Mouse (Mus musculus) liver, adult 2 months (tissue): ENCODE results near the gene Pdxdc1. TPM values are rescaled to one million over a fixed set of nuclear protein-coding genes. Genes with fewer than 3 reads are reported as not detected.

Experiments used
- DNase-seq: peaks from one replicate; pipeline ENCODE4 v3.0.0-alpha.2; 2011; ENCODE audit warnings: low read depth, low spot score; ENCODE audit errors: extremely low read depth
- H3K27ac ChIP-seq: fragments of 200-500 bp; replicated peaks from 2 replicates; pipeline ENCODE4 v1.5.1; 2012; ENCODE audit warnings: low read depth, mild to moderate bottlenecking, control low read depth, inconsistent platforms, low read length; ENCODE audit not compliant: insufficient read depth
- H3K27me3 ChIP-seq: fragments of 200-500 bp; 2 replicates; pipeline ENCODE4 v1.6.1; 2012; ENCODE audit warnings: mild to moderate bottlenecking, moderate library complexity, low read length, inconsistent platforms; ENCODE audit not compliant: control insufficient read depth, insufficient read depth
- H3K36me3 ChIP-seq: fragments of 200-500 bp; 2 replicates; pipeline ENCODE4 v1.6.1; 2012; ENCODE audit warnings: low read length, inconsistent platforms; ENCODE audit not compliant: control insufficient read depth, insufficient read depth
- H3K4me1 ChIP-seq: fragments of 200-500 bp; 2 replicates; pipeline ENCODE4 v1.6.1; 2011; ENCODE audit warnings: low read length; ENCODE audit not compliant: control insufficient read depth, insufficient read depth
- H3K4me3 ChIP-seq: fragments of 200-500 bp; 2 replicates; pipeline ENCODE4 v1.5.1; 2011; ENCODE audit warnings: low read depth, mild to moderate bottlenecking, control low read depth, low read length, moderate library complexity; ENCODE audit not compliant: insufficient read depth
- H3K79me2 ChIP-seq: fragments of 200-500 bp; 2 replicates; pipeline ENCODE4 v1.6.1; 2012; ENCODE audit warnings: inconsistent platforms, mild to moderate bottlenecking, low read length, moderate library complexity; ENCODE audit not compliant: control insufficient read depth, insufficient read depth
- H3K9ac ChIP-seq: fragments of 200-500 bp; 2 replicates; pipeline ENCODE4 v1.6.1; 2012; ENCODE audit warnings: low read depth, mild to moderate bottlenecking, control low read depth, inconsistent platforms, low read length
- CTCF ChIP-seq: fragments of 200-500 bp; IDR thresholded peaks from 2 replicates; pipeline ENCODE4 v1.5.1; 2011; ENCODE audit warnings: low read depth, low read length, control low read depth
- POLR2A ChIP-seq: fragments of 200-500 bp; IDR thresholded peaks from 2 replicates; pipeline ENCODE4 v1.6.1; 2011; ENCODE audit warnings: low read length, control low read depth; ENCODE audit not compliant: insufficient read depth; ENCODE audit errors: extremely low read depth
- WGBS: fragments of 180-500 bp; shearing (Covaris S2); methylation state at CpG from one replicate; pipeline ENCODE4 v1.1.7; 2018; 5-methylcytosine and 5-hydroxymethylcytosine counted together
- polyA plus RNA-seq: library from polyadenylated mRNA; depleted of rRNA; stranded (reverse); fragments of >200 nt; gene quantifications from 2 replicates; pipeline ENCODE4 v1.2.3, GENCODE M21; 2012
- total RNA-seq: library from RNA; depleted of rRNA; stranded (reverse); fragments of >200 nt; gene quantifications from 2 replicates; pipeline ENCODE4 v1.2.3, GENCODE M21; 2014

Pdxdc1 gene
- total and polyA plus RNA-seq, 2 experiments = 45.5 to 112 TPM

DNA sequence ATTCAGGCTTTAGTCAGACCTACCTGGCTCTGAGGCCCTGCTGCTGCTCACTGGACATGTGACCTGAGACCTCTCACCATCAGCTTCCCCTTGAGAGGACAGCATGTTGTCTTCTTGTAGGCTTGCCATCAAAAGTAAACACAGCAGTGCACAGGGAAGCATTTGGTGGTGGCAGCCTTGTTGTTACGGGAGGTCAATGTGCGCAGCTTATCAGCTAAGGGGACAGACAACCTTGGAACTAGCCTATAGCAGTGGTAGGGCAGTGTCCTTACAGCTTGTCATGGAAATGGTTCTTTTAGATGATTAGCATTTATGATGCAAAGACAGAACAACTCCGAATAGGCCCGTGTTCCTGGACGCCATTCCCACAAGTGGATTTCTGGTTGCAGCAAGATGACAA, 68.5 kb downstream of the Pdxdc1 start:
- no peak for DNase-seq
- no peak overlapping the region for H3K4me3 ChIP-seq
- 88% methylated on average over 5 of the region's 5 CpGs for WGBS
- H3K4me1 ChIP-seq = peaks cover 4% of the 10 kb centered on the region; the same call in 1 of the 2 replicates
- H3K79me2 ChIP-seq = no peaks in the 10 kb centered on the region
- peaks cover 59% of the 10 kb centered on the region for H3K36me3 ChIP-seq
- H3K9ac ChIP-seq = no peak overlapping the region
- H3K27me3 ChIP-seq = no peaks in the 10 kb centered on the region
- TF ChIP-seq POLR2A = no peak
- no peak for TF ChIP-seq CTCF
- no peak overlapping the region for H3K27ac ChIP-seq

DNA sequence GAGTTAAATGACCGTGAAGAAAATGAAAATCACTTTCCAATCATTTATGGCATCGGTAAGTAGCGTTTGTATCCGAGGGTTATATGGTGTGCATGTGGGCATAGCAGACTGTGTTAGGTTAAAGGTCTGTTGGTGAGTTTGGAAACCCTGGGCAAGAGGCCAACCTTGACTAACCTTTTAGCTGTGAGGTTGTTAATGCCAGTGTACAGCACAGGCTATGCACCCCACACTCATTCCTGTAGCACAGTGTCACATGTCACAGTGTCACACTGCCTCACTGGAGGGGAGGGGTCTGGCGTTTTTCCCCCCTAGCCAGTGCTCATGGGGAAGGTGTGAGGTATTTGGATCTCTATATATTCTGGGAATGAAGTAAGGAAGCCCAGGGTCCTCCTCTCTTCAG, 71.3 kb downstream of the Pdxdc1 start:
- Histone ChIP-seq H3K4me3 (no peak overlapping the region), H3K27me3 (no peaks in the 10 kb centered on the region), H3K4me1 (peaks cover 4% of the 10 kb centered on the region; the same call in 1 of the 2 replicates), H3K36me3 (peaks cover 41% of the 10 kb centered on the region), H3K79me2 (no peaks in the 10 kb centered on the region), H3K9ac (no peak overlapping the region), H3K27ac (no peak overlapping the region)
- WGBS = 25% methylated on average over 5 of the region's 5 CpGs
- DNase-seq = peak; percentile 88
- no peak for TF ChIP-seq POLR2A

DNA sequence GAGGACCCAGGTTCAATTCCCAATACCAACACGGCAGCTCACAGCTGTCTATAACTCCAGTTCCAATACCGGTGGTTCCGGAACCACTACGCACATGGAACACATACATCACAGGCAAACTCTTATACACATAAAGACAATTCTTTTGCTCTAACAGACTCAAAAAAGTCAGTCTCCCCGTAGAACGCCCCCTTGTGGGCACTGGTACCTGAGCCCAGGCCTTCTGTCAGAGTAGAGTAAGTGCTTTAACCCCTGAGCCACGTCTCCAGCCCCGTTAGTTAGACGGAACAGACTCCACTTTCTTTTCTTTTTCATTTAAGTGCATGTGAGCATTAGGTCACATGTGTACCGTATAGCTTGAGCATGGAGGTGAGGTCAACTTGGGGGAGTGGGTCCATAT, 72.5 kb downstream of the Pdxdc1 start:
- TF ChIP-seq POLR2A (no peak), CTCF (no peak)
- Histone ChIP-seq H3K27ac (no peak overlapping the region), H3K4me1 (peaks cover 4% of the 10 kb centered on the region; the same call in 1 of the 2 replicates), H3K9ac (no peak overlapping the region), H3K79me2 (no peaks in the 10 kb centered on the region), H3K36me3 (peaks cover 30% of the 10 kb centered on the region), H3K4me3 (no peak overlapping the region), H3K27me3 (no peaks in the 10 kb centered on the region)
- WGBS = 96% methylated on average over 10 of the region's 10 CpGs
- DNase-seq = no peak

DNA sequence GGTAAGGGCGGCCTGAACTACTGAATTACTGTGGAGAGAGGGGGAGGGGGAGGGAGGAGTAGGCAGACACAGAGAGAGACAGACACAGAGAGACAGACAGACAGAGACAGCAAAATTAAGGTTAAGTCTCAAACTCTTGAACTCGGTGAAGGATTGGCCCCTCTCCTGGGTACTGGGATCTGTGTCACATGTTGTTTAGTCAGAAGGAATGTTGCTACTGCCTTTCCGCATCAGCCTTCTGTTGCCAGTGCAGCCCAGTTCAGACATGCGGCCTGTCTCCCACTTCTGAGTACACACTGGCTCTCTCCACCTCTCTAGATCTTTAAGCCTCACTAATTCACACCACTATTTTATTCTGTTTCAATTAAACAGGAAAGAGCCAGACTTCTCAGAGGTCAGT, 76.4 kb downstream of the Pdxdc1 start:
- Histone ChIP-seq H3K79me2 (no peaks in the 10 kb centered on the region), H3K4me1 (peaks cover 2% of the 10 kb centered on the region; the same call in 1 of the 2 replicates), H3K27ac (no peak overlapping the region), H3K36me3 (peaks cover 6% of the 10 kb centered on the region), H3K4me3 (no peak overlapping the region), H3K9ac (no peak overlapping the region), H3K27me3 (no peaks in the 10 kb centered on the region)
- no peak for TF ChIP-seq CTCF
- TF ChIP-seq POLR2A = no peak
- DNase-seq = no peak
- 90% methylated on average over 4 of the region's 4 CpGs for WGBS

GRCm38 (mm10) chr16:13825781-13826490, 77.0 kb downstream of the Pdxdc1 start:
- no peak for DNase-seq
- H3K27me3 ChIP-seq = no peaks in the 10 kb centered on the region
- no peak overlapping the region for H3K4me3 ChIP-seq
- H3K36me3 ChIP-seq = peaks cover 6% of the 10 kb centered on the region
- no peaks in the 10 kb centered on the region for H3K4me1 ChIP-seq
- no peak overlapping the region for H3K27ac ChIP-seq
- 84% methylated on average over 7 of the region's 7 CpGs for WGBS
- TF ChIP-seq POLR2A (no peak), CTCF (no peak)
- H3K79me2 ChIP-seq = no peaks in the 10 kb centered on the region
- no peak overlapping the region for H3K9ac ChIP-seq

GRCm38 (mm10) chr16:13820771-13821170, 82.2 kb downstream of the Pdxdc1 start:
- no peaks in the 10 kb centered on the region for H3K36me3 ChIP-seq
- no peaks in the 10 kb centered on the region; the same call in 1 of the 2 replicates for H3K79me2 ChIP-seq
- H3K27me3 ChIP-seq = no peaks in the 10 kb centered on the region
- no peak overlapping the region for H3K4me3 ChIP-seq
- H3K4me1 ChIP-seq = peaks cover 5% of the 10 kb centered on the region; the same call in 1 of the 2 replicates
- H3K27ac ChIP-seq = no peak overlapping the region
- WGBS = 96% methylated on average over 5 of the region's 5 CpGs
- no peak for DNase-seq
- no peak overlapping the region for H3K9ac ChIP-seq
- TF ChIP-seq POLR2A = no peak
- no peak for TF ChIP-seq CTCF
